Mouse (Mus musculus) cerebellum, adult 2 months (tissue): ENCODE results near the gene Tcte1.

Experiments used
- CTCF ChIP-seq: fragments of 200-500 bp; IDR thresholded peaks from 2 replicates; pipeline ENCODE4 v1.5.1; 2011; ENCODE audit warnings: low read depth, mild to moderate bottlenecking, control low read depth, low read length, moderate library complexity, borderline replicate concordance; ENCODE audit not compliant: insufficient read depth
- POLR2A ChIP-seq: fragments of 200-500 bp; IDR thresholded peaks from 2 replicates; pipeline ENCODE4 v1.6.1; 2011; ENCODE audit warnings: low read length, control low read depth, borderline replicate concordance; ENCODE audit not compliant: insufficient read depth

DNA sequence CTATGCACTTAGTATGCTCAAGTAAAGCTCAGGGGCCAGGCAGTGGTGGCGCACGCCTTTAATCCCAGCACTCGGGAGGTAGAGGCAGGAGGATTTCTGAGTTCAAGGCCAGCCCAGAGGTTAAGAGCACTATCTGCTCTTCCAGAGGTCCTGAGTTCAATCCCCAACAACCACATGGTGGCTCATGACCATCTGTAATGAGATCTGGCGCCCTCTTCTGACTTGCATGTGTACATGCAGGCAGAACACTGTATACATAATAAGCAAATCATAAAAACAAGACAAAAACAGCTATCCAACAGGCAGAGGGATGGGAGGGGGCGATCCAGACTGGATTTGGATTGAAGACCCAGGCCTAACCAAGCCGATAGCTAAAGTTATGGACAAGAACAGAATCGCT, 55.6 kb downstream of the Tcte1 start:
- TF ChIP-seq CTCF, result peak; percentile 44; the same call in 1 of the 2 replicates
- no peak for TF ChIP-seq POLR2A
